Mouse (Mus musculus) C2C12 (cell line): Measurements from ENCODE around the gene Elavl4.

Experiments used
- CEBPB ChIP-seq: IDR thresholded peaks from one replicate; pipeline ENCODE4 v1.6.1; 2011; ENCODE audit warnings: low read depth, mild to moderate bottlenecking, control low read depth, moderate library complexity
- CTCF ChIP-seq: IDR thresholded peaks from one replicate; pipeline ENCODE4 v1.5.1; 2011; ENCODE audit not compliant: control insufficient read depth, insufficient read depth, insufficient read length
- MYOD1 ChIP-seq: IDR thresholded peaks from one replicate; pipeline ENCODE4 v1.6.1; 2011; ENCODE audit warnings: low read depth; ENCODE audit not compliant: control insufficient read depth, insufficient read length
- MYOG ChIP-seq: IDR thresholded peaks from one replicate; pipeline ENCODE4 v1.6.1; 2011; ENCODE audit not compliant: control insufficient read depth, insufficient read length; ENCODE audit errors: extremely low read depth
- USF1 ChIP-seq: IDR thresholded peaks from one replicate; pipeline ENCODE4 v1.6.1; 2011; ENCODE audit warnings: low read depth, mild to moderate bottlenecking, control low read depth, moderate library complexity

DNA sequence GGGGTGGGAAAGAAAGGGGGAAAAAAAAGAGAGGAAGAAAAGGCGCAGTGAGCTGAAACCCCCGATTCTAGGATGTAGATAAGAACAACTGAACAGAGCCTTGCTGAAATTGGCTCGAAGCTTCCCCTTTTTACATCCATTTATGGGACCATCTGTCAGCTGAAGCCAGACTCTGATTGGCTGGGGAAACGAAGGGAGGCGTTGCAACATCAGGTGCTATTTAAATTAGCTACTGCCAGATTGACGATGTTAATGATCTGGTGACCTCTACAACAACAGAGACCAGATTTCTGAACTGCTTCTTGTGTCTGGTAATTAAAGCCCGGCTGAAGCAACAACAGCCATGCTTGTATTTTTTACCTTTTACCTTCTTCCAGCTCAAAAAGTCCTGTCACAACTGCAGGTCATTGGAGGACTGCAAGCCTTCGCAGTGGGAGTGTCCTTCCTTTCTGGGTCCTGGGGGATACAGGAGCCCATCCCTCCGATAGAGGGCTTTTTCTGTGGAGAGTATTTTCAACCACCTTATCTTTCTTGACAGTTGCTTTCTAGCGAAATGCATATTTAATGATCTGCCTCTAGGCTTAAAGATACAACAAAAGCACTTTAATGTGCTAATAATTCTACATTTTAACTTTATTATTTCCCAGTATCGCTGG is 64.2 kb downstream of the Elavl4 start:
- TF ChIP-seq CTCF = no peak
- TF ChIP-seq CEBPB = no peak
- no peak for TF ChIP-seq MYOG
- no peak for TF ChIP-seq MYOD1
- no peak for TF ChIP-seq USF1
